Mouse (Mus musculus): ENCODE data around the gene Hs6st1. TPM values are rescaled to one million over a fixed set of nuclear protein-coding genes. Genes with fewer than 3 reads are reported as not detected.

The Hs6st1 gene
- polyA plus RNA-seq, 1 experiment from 2014 or later, result 5.2 TPM

- Histone ChIP-seq H3K36me3 (ENCODE audit: control insufficient read depth, insufficient read depth) (peaks cover 38% of the 10 kb centered on the region), H3K4me3 (ENCODE audit: low read depth, low read length) (no peak overlapping the region), H3K9ac (ENCODE audit: low read depth, low read length) (peak overlapping the region; percentile 38; the same call in 1 of the 2 replicates), H3K27me3 (ENCODE audit: control insufficient read depth, insufficient read depth, low read depth, low read length) (no peaks in the 10 kb centered on the region), H3K9me3 (replicated peaks; ENCODE audit: control insufficient read depth, low read length) (no peaks in the 10 kb centered on the region), H3K27ac (ENCODE audit: low read length) (peak overlapping the region; percentile 88), H3K4me2 (ENCODE audit: low read depth, low read length) (no peak overlapping the region), H3K4me1 (ENCODE audit: control insufficient read depth, low read depth, low read length) (peaks cover 82% of the 10 kb centered on the region)
- ATAC-seq (ENCODE audit: low read depth), result no peak
- WGBS (ENCODE audit: insufficient replicate concordance), result 83% methylated on average over 5 of the region's 5 CpGs
Measured at GRCm38 (mm10) chr1:36074197-36074596, 6.0 kb downstream of the Hs6st1 start.

GRCm38 (mm10) chr1:36074968-36075367 lies 6.8 kb downstream of the Hs6st1 start:
- WGBS (ENCODE audit: insufficient replicate concordance), result 77% methylated on average over 7 of the region's 7 CpGs
- H3K36me3 ChIP-seq (ENCODE audit: control insufficient read depth, insufficient read depth), result peaks cover 45% of the 10 kb centered on the region
- H3K4me3 ChIP-seq (ENCODE audit: low read depth, low read length), result no peak overlapping the region
- peak overlapping the region; percentile 88 for H3K27ac ChIP-seq (ENCODE audit: low read length)
- peak overlapping the region; percentile 38; the same call in 1 of the 2 replicates for H3K9ac ChIP-seq (ENCODE audit: low read depth, low read length)
- no peaks in the 10 kb centered on the region for H3K27me3 ChIP-seq (ENCODE audit: control insufficient read depth, insufficient read depth, low read depth, low read length)
- H3K9me3 ChIP-seq (replicated peaks; ENCODE audit: control insufficient read depth, low read length), result no peaks in the 10 kb centered on the region
- ATAC-seq (ENCODE audit: low read depth), result peak; percentile 68
- 0 out of 2 replicates have a peak overlapping the region, but pooled peaks have one; percentile 19 for H3K4me2 ChIP-seq (ENCODE audit: low read depth, low read length)
- H3K4me1 ChIP-seq (ENCODE audit: control insufficient read depth, low read depth, low read length), result peaks cover 88% of the 10 kb centered on the region

GRCm38 (mm10) chr1:36075652-36076051 lies 7.5 kb downstream of the Hs6st1 start:
- peaks cover 52% of the 10 kb centered on the region for H3K36me3 ChIP-seq (ENCODE audit: control insufficient read depth, insufficient read depth)
- WGBS (ENCODE audit: insufficient replicate concordance), result 86% methylated on average over 5 of the region's 5 CpGs

DNA sequence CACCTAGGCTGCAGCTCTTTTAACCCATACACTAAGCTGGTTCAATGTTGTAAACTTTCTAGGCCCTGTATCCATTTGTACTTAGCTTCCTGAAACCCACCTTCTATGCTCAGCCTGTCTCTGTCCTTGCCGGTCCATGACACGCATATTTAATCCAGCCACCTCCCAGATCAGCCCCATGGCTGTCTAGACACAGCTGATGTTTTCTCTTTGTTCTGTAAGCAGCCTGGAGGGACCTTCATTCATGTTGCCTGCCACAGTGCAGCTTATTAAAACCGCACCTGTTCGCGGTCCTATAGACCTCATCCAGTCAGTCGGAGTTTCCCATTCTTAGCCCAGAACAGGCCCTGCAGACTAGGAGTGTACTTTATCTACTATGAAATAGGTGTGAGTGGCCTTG lies 8.9 kb downstream of the Hs6st1 start:
- Histone ChIP-seq H3K36me3 (ENCODE audit: control insufficient read depth, insufficient read depth) (peaks cover 46% of the 10 kb centered on the region), H3K27ac (ENCODE audit: low read length) (no peak overlapping the region), H3K9ac (ENCODE audit: low read depth, low read length) (no peak overlapping the region), H3K4me2 (ENCODE audit: low read depth, low read length) (no peak overlapping the region), H3K4me1 (ENCODE audit: control insufficient read depth, low read depth, low read length) (peaks cover 70% of the 10 kb centered on the region), H3K9me3 (replicated peaks; ENCODE audit: control insufficient read depth, low read length) (no peaks in the 10 kb centered on the region), H3K27me3 (ENCODE audit: control insufficient read depth, insufficient read depth, low read depth, low read length) (no peaks in the 10 kb centered on the region), H3K4me3 (ENCODE audit: low read depth, low read length) (no peak overlapping the region)
- 86% methylated on average over 6 of the region's 6 CpGs for WGBS (ENCODE audit: insufficient replicate concordance)
- no peak for ATAC-seq (ENCODE audit: low read depth)

More at GRCm38 (mm10) chr1:36075652-36076051, 7.5 kb downstream of the Hs6st1 start:
- Histone ChIP-seq H3K27me3 (ENCODE audit: control insufficient read depth, insufficient read depth, low read depth, low read length) (no peaks in the 10 kb centered on the region), H3K4me1 (ENCODE audit: control insufficient read depth, low read depth, low read length) (peaks cover 81% of the 10 kb centered on the region), H3K4me2 (ENCODE audit: low read depth, low read length) (peak overlapping the region; percentile 31), H3K9ac (ENCODE audit: low read depth, low read length) (no peak overlapping the region), H3K9me3 (replicated peaks; ENCODE audit: control insufficient read depth, low read length) (no peaks in the 10 kb centered on the region), H3K27ac (ENCODE audit: low read length) (peak overlapping the region; percentile 88), H3K4me3 (ENCODE audit: low read depth, low read length) (no peak overlapping the region)
- peak; percentile 17 for ATAC-seq (ENCODE audit: low read depth)

- Histone ChIP-seq H3K36me3 (ENCODE audit: control insufficient read depth, insufficient read depth) (peaks cover 55% of the 10 kb centered on the region), H3K9ac (ENCODE audit: low read depth, low read length) (no peak overlapping the region), H3K4me2 (ENCODE audit: low read depth, low read length) (no peak overlapping the region), H3K27me3 (ENCODE audit: control insufficient read depth, insufficient read depth, low read depth, low read length) (no peaks in the 10 kb centered on the region), H3K4me1 (ENCODE audit: control insufficient read depth, low read depth, low read length) (peaks cover 58% of the 10 kb centered on the region), H3K4me3 (ENCODE audit: low read depth, low read length) (no peak overlapping the region), H3K27ac (ENCODE audit: low read length) (no peak overlapping the region), H3K9me3 (replicated peaks; ENCODE audit: control insufficient read depth, low read length) (no peaks in the 10 kb centered on the region)
- 92% methylated on average over 1 of the region's 1 CpGs for WGBS (ENCODE audit: insufficient replicate concordance)
- no peak for ATAC-seq (ENCODE audit: low read depth)
Measured at GRCm38 (mm10) chr1:36078250-36078649, 10.1 kb downstream of the Hs6st1 start.

- Histone ChIP-seq H3K9me3 (replicated peaks; ENCODE audit: control insufficient read depth, low read length) (no peaks in the 10 kb centered on the region), H3K9ac (ENCODE audit: low read depth, low read length) (no peak overlapping the region), H3K4me1 (ENCODE audit: control insufficient read depth, low read depth, low read length) (peaks cover 46% of the 10 kb centered on the region), H3K27me3 (ENCODE audit: control insufficient read depth, insufficient read depth, low read depth, low read length) (no peaks in the 10 kb centered on the region), H3K4me2 (ENCODE audit: low read depth, low read length) (no peak overlapping the region), H3K27ac (ENCODE audit: low read length) (no peak overlapping the region), H3K36me3 (ENCODE audit: control insufficient read depth, insufficient read depth) (peaks cover 59% of the 10 kb centered on the region), H3K4me3 (ENCODE audit: low read depth, low read length) (no peak overlapping the region)
- ATAC-seq (ENCODE audit: low read depth), result no peak
- 70% methylated on average over 8 of the region's 8 CpGs for WGBS (ENCODE audit: insufficient replicate concordance)
Measured at GRCm38 (mm10) chr1:36079679-36080078, 11.5 kb downstream of the Hs6st1 start.

DNA sequence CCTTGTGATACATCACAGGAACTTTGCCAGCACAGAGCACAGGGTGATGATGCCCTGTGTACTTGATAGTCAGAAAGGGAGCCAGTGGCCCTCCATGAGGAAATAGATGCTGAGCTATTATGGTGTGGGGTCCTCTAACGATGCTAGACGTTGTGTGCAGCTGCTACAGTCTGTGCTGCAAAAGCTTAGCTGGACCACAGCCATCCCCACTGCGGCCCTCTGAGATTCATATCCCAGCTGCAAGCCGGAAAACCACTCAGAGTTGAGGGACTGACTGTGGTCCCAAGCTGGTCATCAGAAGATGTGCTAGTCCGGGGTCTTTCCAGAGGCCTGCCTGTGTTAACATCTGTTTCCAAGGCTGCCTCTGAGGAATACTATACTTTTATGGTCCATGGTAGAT lies 12.8 kb downstream of the Hs6st1 start:
- H3K27me3 ChIP-seq (ENCODE audit: control insufficient read depth, insufficient read depth, low read depth, low read length), result no peaks in the 10 kb centered on the region
- WGBS (ENCODE audit: insufficient replicate concordance), result 93% methylated on average over 5 of the region's 5 CpGs
- H3K27ac ChIP-seq (ENCODE audit: low read length), result no peak overlapping the region
- no peak for ATAC-seq (ENCODE audit: low read depth)
- H3K36me3 ChIP-seq (ENCODE audit: control insufficient read depth, insufficient read depth), result peaks cover 64% of the 10 kb centered on the region
- no peak overlapping the region for H3K9ac ChIP-seq (ENCODE audit: low read depth, low read length)
- no peak overlapping the region for H3K4me3 ChIP-seq (ENCODE audit: low read depth, low read length)
- H3K4me2 ChIP-seq (ENCODE audit: low read depth, low read length), result no peak overlapping the region
- H3K9me3 ChIP-seq (replicated peaks; ENCODE audit: control insufficient read depth, low read length), result no peaks in the 10 kb centered on the region
- peaks cover 37% of the 10 kb centered on the region for H3K4me1 ChIP-seq (ENCODE audit: control insufficient read depth, low read depth, low read length)

- H3K27ac ChIP-seq (ENCODE audit: low read length), result no peak overlapping the region
- 85% methylated on average over 6 of the region's 6 CpGs for WGBS (ENCODE audit: insufficient replicate concordance)
Measured at GRCm38 (mm10) chr1:36082184-36082583, 14.0 kb downstream of the Hs6st1 start.

GRCm38 (mm10) chr1:36083554-36083953 lies 15.4 kb downstream of the Hs6st1 start:
- WGBS (ENCODE audit: insufficient replicate concordance), result 90% methylated on average over 5 of the region's 5 CpGs
- H3K4me2 ChIP-seq (ENCODE audit: low read depth, low read length), result no peak overlapping the region
- no peak overlapping the region for H3K4me3 ChIP-seq (ENCODE audit: low read depth, low read length)
- H3K9ac ChIP-seq (ENCODE audit: low read depth, low read length), result no peak overlapping the region
- H3K36me3 ChIP-seq (ENCODE audit: control insufficient read depth, insufficient read depth), result peaks cover 69% of the 10 kb centered on the region
- peaks cover 31% of the 10 kb centered on the region for H3K4me1 ChIP-seq (ENCODE audit: control insufficient read depth, low read depth, low read length)
- H3K27ac ChIP-seq (ENCODE audit: low read length), result no peak overlapping the region
- no peak for ATAC-seq (ENCODE audit: low read depth)
- H3K27me3 ChIP-seq (ENCODE audit: control insufficient read depth, insufficient read depth, low read depth, low read length), result no peaks in the 10 kb centered on the region
- no peaks in the 10 kb centered on the region for H3K9me3 ChIP-seq (replicated peaks; ENCODE audit: control insufficient read depth, low read length)

More at GRCm38 (mm10) chr1:36082184-36082583, 14.0 kb downstream of the Hs6st1 start:
- peaks cover 71% of the 10 kb centered on the region for H3K36me3 ChIP-seq (ENCODE audit: control insufficient read depth, insufficient read depth)
- H3K9ac ChIP-seq (ENCODE audit: low read depth, low read length), result no peak overlapping the region
- no peak overlapping the region for H3K4me3 ChIP-seq (ENCODE audit: low read depth, low read length)
- no peaks in the 10 kb centered on the region for H3K9me3 ChIP-seq (replicated peaks; ENCODE audit: control insufficient read depth, low read length)
- no peaks in the 10 kb centered on the region for H3K27me3 ChIP-seq (ENCODE audit: control insufficient read depth, insufficient read depth, low read depth, low read length)
- H3K4me1 ChIP-seq (ENCODE audit: control insufficient read depth, low read depth, low read length), result peaks cover 29% of the 10 kb centered on the region
- ATAC-seq (ENCODE audit: low read depth), result peak; percentile 37; the same call in 1 of the 2 replicates
- no peak overlapping the region for H3K4me2 ChIP-seq (ENCODE audit: low read depth, low read length)
